Mouse (Mus musculus): ENCODE results near the gene Plekhb1.

Plekhb1 gene

GRCm38 (mm10) chr7:100662231-100662630, at the start of gene Plekhb1:
TSS of gene Plekhb1 (minus strand) at chr7:100662414.
- no peaks in the 10 kb centered on the region for H3K27me3 ChIP-seq (ENCODE audit: control insufficient read depth, insufficient read depth, low read length, poor library complexity, severe bottlenecking)
- no peak for DNase-seq (ENCODE audit: low read depth, low spot score)
- no peaks in the 10 kb centered on the region for H3K36me3 ChIP-seq (ENCODE audit: control insufficient read depth, insufficient read depth, low read length, poor library complexity, severe bottlenecking)

- Histone ChIP-seq H3K27me3 (ENCODE audit: control insufficient read depth, insufficient read depth, low read length, poor library complexity, severe bottlenecking) (no peaks in the 10 kb centered on the region), H3K36me3 (ENCODE audit: control insufficient read depth, insufficient read depth, low read length, poor library complexity, severe bottlenecking) (no peaks in the 10 kb centered on the region)
- DNase-seq (ENCODE audit: low read depth, low spot score), result no peak
These were observed 44.8 kb upstream of the Plekhb1 start for GRCm38 (mm10) chr7:100706883-100707480.

- H3K36me3 ChIP-seq (ENCODE audit: control insufficient read depth, insufficient read depth, low read length, poor library complexity, severe bottlenecking), result no peaks in the 10 kb centered on the region
- no peaks in the 10 kb centered on the region for H3K27me3 ChIP-seq (ENCODE audit: control insufficient read depth, insufficient read depth, low read length, poor library complexity, severe bottlenecking)
- peak; percentile 91 for DNase-seq (ENCODE audit: low read depth, low spot score)
These were observed 44.1 kb upstream of the Plekhb1 start, which contains the start of gene Fam168a for GRCm38 (mm10) chr7:100706143-100706841. TSS of gene Fam168a (plus strand) at chr7:100706635.

GRCm38 (mm10) chr7:100699771-100700770, 37.9 kb upstream of the Plekhb1 start:
- H3K36me3 ChIP-seq (ENCODE audit: control insufficient read depth, insufficient read depth, low read length, poor library complexity, severe bottlenecking), result no peaks in the 10 kb centered on the region
- no peaks in the 10 kb centered on the region for H3K27me3 ChIP-seq (ENCODE audit: control insufficient read depth, insufficient read depth, low read length, poor library complexity, severe bottlenecking)
- no peak for DNase-seq (ENCODE audit: low read depth, low spot score)

- no peaks in the 10 kb centered on the region for H3K27me3 ChIP-seq (ENCODE audit: control insufficient read depth, insufficient read depth, low read length, poor library complexity, severe bottlenecking)
- no peak for DNase-seq (ENCODE audit: low read depth, low spot score)
- H3K36me3 ChIP-seq (ENCODE audit: control insufficient read depth, insufficient read depth, low read length, poor library complexity, severe bottlenecking), result no peaks in the 10 kb centered on the region
These were observed 31.0 kb upstream of the Plekhb1 start for GRCm38 (mm10) chr7:100693199-100693598.

- no peaks in the 10 kb centered on the region for H3K27me3 ChIP-seq (ENCODE audit: control insufficient read depth, insufficient read depth, low read length, poor library complexity, severe bottlenecking)
- DNase-seq (ENCODE audit: low read depth, low spot score), result no peak
- no peaks in the 10 kb centered on the region for H3K36me3 ChIP-seq (ENCODE audit: control insufficient read depth, insufficient read depth, low read length, poor library complexity, severe bottlenecking)
These were observed 26.3 kb upstream of the Plekhb1 start for GRCm38 (mm10) chr7:100688471-100688870.

GRCm38 (mm10) chr7:100685061-100686030, 23.1 kb upstream of the Plekhb1 start:
- H3K27me3 ChIP-seq (ENCODE audit: control insufficient read depth, insufficient read depth, low read length, poor library complexity, severe bottlenecking), result no peaks in the 10 kb centered on the region
- no peaks in the 10 kb centered on the region for H3K36me3 ChIP-seq (ENCODE audit: control insufficient read depth, insufficient read depth, low read length, poor library complexity, severe bottlenecking)
- peak; percentile 83 for DNase-seq (ENCODE audit: low read depth, low spot score)

- H3K27me3 ChIP-seq (ENCODE audit: control insufficient read depth, insufficient read depth, low read length, poor library complexity, severe bottlenecking), result no peaks in the 10 kb centered on the region
- peak; percentile 79 for DNase-seq (ENCODE audit: low read depth, low spot score)
- no peaks in the 10 kb centered on the region for H3K36me3 ChIP-seq (ENCODE audit: control insufficient read depth, insufficient read depth, low read length, poor library complexity, severe bottlenecking)
These were observed 22.3 kb upstream of the Plekhb1 start for GRCm38 (mm10) chr7:100684538-100684937.

GRCm38 (mm10) chr7:100684081-100684480, 21.9 kb upstream of the Plekhb1 start:
- H3K27me3 ChIP-seq (ENCODE audit: control insufficient read depth, insufficient read depth, low read length, poor library complexity, severe bottlenecking), result no peaks in the 10 kb centered on the region
- DNase-seq (ENCODE audit: low read depth, low spot score), result no peak
- H3K36me3 ChIP-seq (ENCODE audit: control insufficient read depth, insufficient read depth, low read length, poor library complexity, severe bottlenecking), result no peaks in the 10 kb centered on the region

- H3K27me3 ChIP-seq (ENCODE audit: control insufficient read depth, insufficient read depth, low read length, poor library complexity, severe bottlenecking), result no peaks in the 10 kb centered on the region
- no peak for DNase-seq (ENCODE audit: low read depth, low spot score)
- H3K36me3 ChIP-seq (ENCODE audit: control insufficient read depth, insufficient read depth, low read length, poor library complexity, severe bottlenecking), result no peaks in the 10 kb centered on the region
These were observed 21.0 kb upstream of the Plekhb1 start for GRCm38 (mm10) chr7:100683241-100683640.

- Histone ChIP-seq H3K27me3 (ENCODE audit: control insufficient read depth, insufficient read depth, low read length, poor library complexity, severe bottlenecking) (no peaks in the 10 kb centered on the region), H3K36me3 (ENCODE audit: control insufficient read depth, insufficient read depth, low read length, poor library complexity, severe bottlenecking) (no peaks in the 10 kb centered on the region)
- no peak for DNase-seq (ENCODE audit: low read depth, low spot score)
These were observed 18.9 kb upstream of the Plekhb1 start for GRCm38 (mm10) chr7:100681132-100681531.

GRCm38 (mm10) chr7:100678948-100679880, 17.0 kb upstream of the Plekhb1 start:
- Histone ChIP-seq H3K27me3 (ENCODE audit: control insufficient read depth, insufficient read depth, low read length, poor library complexity, severe bottlenecking) (no peaks in the 10 kb centered on the region), H3K36me3 (ENCODE audit: control insufficient read depth, insufficient read depth, low read length, poor library complexity, severe bottlenecking) (no peaks in the 10 kb centered on the region)
- DNase-seq (ENCODE audit: low read depth, low spot score), result no peak

GRCm38 (mm10) chr7:100678052-100678451, 15.8 kb upstream of the Plekhb1 start:
- Histone ChIP-seq H3K36me3 (ENCODE audit: control insufficient read depth, insufficient read depth, low read length, poor library complexity, severe bottlenecking) (no peaks in the 10 kb centered on the region), H3K27me3 (ENCODE audit: control insufficient read depth, insufficient read depth, low read length, poor library complexity, severe bottlenecking) (no peaks in the 10 kb centered on the region)
- no peak for DNase-seq (ENCODE audit: low read depth, low spot score)

All from splenic B cell, adult 2 months (primary cell).